Mouse (Mus musculus): ENCODE data around the gene Sft2d2.

DNA sequence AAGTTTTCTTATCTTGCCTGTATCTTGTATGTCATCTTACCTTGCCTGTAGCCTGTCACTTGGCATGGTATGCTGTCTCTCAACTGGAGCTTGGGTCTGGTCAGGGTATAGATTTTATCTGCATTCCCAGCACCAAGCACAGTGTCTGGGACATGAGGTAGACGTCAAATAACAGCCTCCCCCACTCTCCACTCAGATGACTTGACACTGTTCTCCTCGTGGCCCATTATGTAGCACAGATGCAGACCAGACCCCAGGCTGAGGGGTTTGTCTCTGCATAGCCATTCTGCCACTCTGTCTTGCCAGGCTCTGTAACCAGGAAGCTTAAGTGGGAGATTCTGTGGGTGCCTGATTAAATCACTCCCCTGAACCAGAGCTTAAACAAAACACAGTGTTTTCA lies 11.4 kb upstream of the Sft2d2 start:
- TF ChIP-seq POLR2A (IDR thresholded peaks at IDR 0.05; ENCODE audit: control insufficient read depth, low read depth, low read length) (no peak), CTCF (IDR thresholded peaks at IDR 0.05; ENCODE audit: control insufficient read depth, insufficient read depth, insufficient replicate concordance, low read depth, low read length) (no peak)
